Mouse (Mus musculus) hindbrain, embryonic 14.5 days (tissue): ENCODE results near the gene Nckap5l. TPM values are rescaled to one million over a fixed set of nuclear protein-coding genes. Genes with fewer than 3 reads are reported as not detected.
A peak's percentile ranks its signal among the peaks of the same experiment; 100 is the strongest.

Experiments
- ATAC-seq: fragments of 200-750 bp; cut with Nextera tagmentation; 2 replicates; pipeline ENCODE4 v1.8.0; 2017; ENCODE audit warnings: moderate number of reproducible peaks, mild to moderate bottlenecking, moderate TSS enrichment, moderate library complexity; ENCODE audit not compliant: low FRiP score
- DNase-seq: peaks from one replicate; pipeline ENCODE4 v3.0.0-alpha.2; 2015; ENCODE audit warnings: low spot score
- H3K27ac ChIP-seq: fragments of 300-500 bp; sonication (generic); 2 replicates; pipeline ENCODE4 v1.5.1; 2014; ENCODE audit warnings: mild to moderate bottlenecking, moderate library complexity
- H3K27me3 ChIP-seq: fragments of 300-500 bp; sonication (generic); 2 replicates; pipeline ENCODE4 v1.6.1; 2014; ENCODE audit warnings: mild to moderate bottlenecking, low read length, mixed read lengths; ENCODE audit not compliant: control insufficient read depth, insufficient read depth
- H3K36me3 ChIP-seq: fragments of 300-500 bp; sonication (generic); replicated peaks from 2 replicates; pipeline ENCODE4 v1.6.1; 2014; ENCODE audit not compliant: control insufficient read depth, insufficient read depth
- H3K4me1 ChIP-seq: fragments of 300-500 bp; sonication (generic); replicated peaks from 2 replicates; pipeline ENCODE4 v1.6.1; 2014; ENCODE audit warnings: antibody characterized with exemption, low read length, mixed read lengths; ENCODE audit not compliant: control insufficient read depth, insufficient read depth
- H3K4me2 ChIP-seq: fragments of 300-500 bp; sonication (generic); replicated peaks from 2 replicates; pipeline ENCODE4 v1.6.1; 2014; ENCODE audit warnings: mild to moderate bottlenecking, moderate library complexity
- H3K4me3 ChIP-seq: fragments of 300-500 bp; sonication (generic); replicated peaks from 2 replicates; pipeline ENCODE4 v1.5.1; 2014; ENCODE audit warnings: mild to moderate bottlenecking, low read length
- H3K9ac ChIP-seq: fragments of 300-500 bp; sonication (generic); 2 replicates; pipeline ENCODE4 v1.6.1; 2014
- H3K9me3 ChIP-seq: fragments of 300-500 bp; sonication (generic); 2 replicates; pipeline ENCODE4 v1.6.1; 2016; ENCODE audit warnings: low read length; ENCODE audit not compliant: control insufficient read depth
- WGBS: fragments of 180-500 bp; shearing (Covaris S2); extraction: QIAGEN DNeasy Blood & Tissue Kit; methylation state at CpG from one replicate; pipeline ENCODE4 v1.1.7; 2014; 5-methylcytosine and 5-hydroxymethylcytosine counted together
- polyA plus RNA-seq: library from polyadenylated mRNA; unstranded; fragments of >200 nt; fragmentation: Nextera tagmentation; extraction: Ambion mirVana; gene quantifications from 2 replicates; pipeline ENCODE4 v1.2.1, GENCODE M21; 2014

The Nckap5l gene
- polyA plus RNA-seq, 1 experiment from 2014 or later, result 19.3 TPM

DNA sequence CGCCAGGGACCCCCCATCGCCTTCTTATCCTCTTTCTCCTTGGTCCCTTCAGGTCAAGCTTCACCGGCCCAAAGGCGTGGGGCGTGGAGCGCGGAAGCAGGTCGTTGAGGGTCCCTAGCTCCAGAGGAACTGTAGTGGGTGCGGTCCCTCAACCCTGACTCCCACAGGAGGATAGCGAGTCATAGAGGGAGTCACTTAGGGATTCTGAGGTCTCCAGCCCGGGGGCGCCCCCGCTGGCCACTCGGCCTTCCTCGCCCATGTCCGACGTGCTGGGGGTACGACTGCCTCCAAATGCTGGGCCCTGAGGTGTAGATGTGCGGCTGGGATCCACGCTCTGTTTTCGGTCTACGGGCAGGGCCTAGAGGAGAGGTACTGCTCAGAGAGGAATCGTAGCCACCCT, 35.0 kb downstream of the Nckap5l start:
- peaks cover 56% of the 10 kb centered on the region for H3K36me3 ChIP-seq
- H3K4me1 ChIP-seq, result peaks cover 10% of the 10 kb centered on the region
- ATAC-seq (no peak), DNase-seq (no peak)
- no peak overlapping the region for H3K27ac ChIP-seq
- 88% methylated on average over 23 of the region's 23 CpGs for whole genome bisulfite sequencing
- H3K9ac ChIP-seq, result no peak overlapping the region
- no peak overlapping the region for H3K4me2 ChIP-seq
- H3K4me3 ChIP-seq, result no peak overlapping the region
- no peaks in the 10 kb centered on the region for H3K9me3 ChIP-seq
- H3K27me3 ChIP-seq, result no peaks in the 10 kb centered on the region

DNA sequence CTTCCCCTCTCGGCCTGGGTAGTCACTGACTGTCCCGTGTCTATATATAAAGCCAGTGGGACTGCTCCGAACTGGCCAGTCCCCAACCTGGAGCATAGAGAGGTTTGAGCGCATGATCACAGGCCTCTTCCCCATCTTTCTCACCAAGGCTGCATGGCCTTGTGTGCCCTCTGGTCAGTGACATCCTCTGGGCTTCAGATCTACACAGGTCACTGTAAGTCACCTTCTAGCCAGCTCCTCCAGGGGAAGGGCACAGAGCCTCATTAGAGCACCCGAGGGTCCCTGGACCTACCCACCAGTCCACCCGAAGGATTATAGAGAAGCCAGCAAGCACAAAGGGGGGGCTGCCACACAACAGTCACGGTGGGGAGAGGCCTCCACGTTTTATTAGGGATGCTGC, 35.9 kb downstream of the Nckap5l start:
- DNase-seq (no peak), ATAC-seq (no peak)
- WGBS, result 90% methylated on average over 8 of the region's 8 CpGs
- Histone ChIP-seq H3K36me3 (peaks cover 47% of the 10 kb centered on the region), H3K4me3 (no peak overlapping the region), H3K9me3 (no peaks in the 10 kb centered on the region), H3K27ac (peak overlapping the region; percentile 44), H3K4me2 (no peak overlapping the region), H3K4me1 (peaks cover 10% of the 10 kb centered on the region), H3K27me3 (no peaks in the 10 kb centered on the region), H3K9ac (no peak overlapping the region)

DNA sequence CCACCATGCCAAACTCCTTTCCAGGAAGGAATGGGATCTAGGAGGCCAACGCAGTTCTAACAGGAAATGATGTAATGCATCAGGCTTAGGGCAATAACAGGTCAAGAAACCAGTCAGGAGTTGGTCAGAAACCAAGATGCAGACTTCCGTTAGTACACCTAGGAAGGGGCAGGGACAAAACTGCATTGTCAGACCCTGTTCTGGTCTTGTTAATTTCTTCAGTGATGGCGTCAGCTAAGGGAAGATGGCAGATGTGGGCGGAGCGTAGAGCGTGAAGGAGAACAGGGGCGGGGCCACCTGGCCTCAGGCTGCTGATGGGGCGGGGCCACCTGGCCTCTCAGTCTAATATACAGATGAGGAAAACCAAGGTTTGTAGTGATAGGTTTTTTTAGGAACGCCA, 36.4 kb downstream of the Nckap5l start:
- H3K9me3 ChIP-seq, result no peaks in the 10 kb centered on the region
- H3K27me3 ChIP-seq, result no peaks in the 10 kb centered on the region
- peaks cover 42% of the 10 kb centered on the region for H3K36me3 ChIP-seq
- no peak overlapping the region for H3K9ac ChIP-seq
- H3K4me1 ChIP-seq, result peaks cover 10% of the 10 kb centered on the region
- peak overlapping the region; percentile 44 for H3K27ac ChIP-seq
- DNase-seq (no peak), ATAC-seq (no peak)
- 81% methylated on average over 9 of the region's 9 CpGs for WGBS
- 0 out of 2 replicates have a peak overlapping the region, but pooled peaks have one; percentile 40 for H3K4me2 ChIP-seq
- H3K4me3 ChIP-seq, result no peak overlapping the region

DNA sequence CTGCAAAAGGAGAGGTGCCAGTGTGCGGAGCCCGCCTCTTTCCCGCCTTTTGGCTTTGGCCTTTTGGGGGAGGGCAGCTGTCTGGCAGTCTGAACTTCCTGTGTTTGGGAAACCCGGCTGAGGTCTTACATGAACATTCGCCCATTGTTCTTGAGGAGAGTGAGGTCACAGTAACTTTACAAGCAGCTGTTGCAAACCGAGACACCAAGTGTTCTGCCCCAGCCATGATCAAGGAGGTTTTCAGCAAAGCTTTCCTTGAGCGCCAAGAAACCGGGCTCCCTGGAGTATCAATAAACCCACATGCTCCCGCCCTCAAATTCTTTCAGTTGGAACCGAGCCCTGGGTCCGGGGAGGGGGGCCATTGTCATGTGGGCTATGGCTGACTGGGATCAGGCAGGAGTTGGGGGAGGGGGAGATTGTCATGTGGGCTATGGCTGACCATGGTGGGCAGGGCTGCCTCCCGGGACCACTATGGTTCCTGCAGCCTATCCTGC, 37.0 kb downstream of the Nckap5l start:
- ATAC-seq, result peak; percentile 52; the same call in 1 of the 2 replicates
- WGBS, result 3% methylated on average over 12 of the region's 12 CpGs

DNA sequence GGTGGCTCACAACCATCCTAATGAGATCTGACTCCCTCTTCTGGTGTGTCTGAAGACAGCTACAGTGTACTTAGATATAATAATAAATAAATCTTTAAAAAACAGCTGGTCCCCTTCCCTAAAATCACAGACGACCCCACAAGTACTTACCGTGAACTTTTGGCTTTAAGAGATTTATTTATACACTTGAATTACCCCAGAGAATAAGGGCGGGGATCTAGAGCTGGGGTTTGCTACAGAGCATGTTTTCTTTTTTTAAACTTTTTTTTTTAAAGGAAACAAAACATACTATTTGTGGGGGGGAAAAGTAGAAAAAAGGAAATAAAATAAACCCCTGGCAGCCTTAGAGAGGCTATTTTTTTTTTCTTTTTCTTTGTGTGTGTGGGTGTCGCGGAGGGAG, 37.4 kb downstream of the Nckap5l start:
- Histone ChIP-seq H3K4me2 (peak overlapping the region; percentile 40), H3K4me1 (peaks cover 10% of the 10 kb centered on the region), H3K27me3 (no peaks in the 10 kb centered on the region), H3K9me3 (no peaks in the 10 kb centered on the region), H3K4me3 (no peak overlapping the region), H3K9ac (no peak overlapping the region), H3K36me3 (peaks cover 32% of the 10 kb centered on the region), H3K27ac (peak overlapping the region; percentile 44)
- DNase-seq, result no peak
- ATAC-seq, result no peak
- WGBS, result 22% methylated on average over 5 of the region's 5 CpGs

More for the DNA sequence above, 37.0 kb downstream of the Nckap5l start:
- Histone ChIP-seq H3K27ac (peak overlapping the region; percentile 44), H3K27me3 (no peaks in the 10 kb centered on the region), H3K4me1 (peaks cover 10% of the 10 kb centered on the region), H3K4me2 (peak overlapping the region; percentile 40), H3K36me3 (peaks cover 36% of the 10 kb centered on the region), H3K9ac (no peak overlapping the region), H3K4me3 (no peak overlapping the region), H3K9me3 (no peaks in the 10 kb centered on the region)
- DNase-seq, result peak; percentile 73

DNA sequence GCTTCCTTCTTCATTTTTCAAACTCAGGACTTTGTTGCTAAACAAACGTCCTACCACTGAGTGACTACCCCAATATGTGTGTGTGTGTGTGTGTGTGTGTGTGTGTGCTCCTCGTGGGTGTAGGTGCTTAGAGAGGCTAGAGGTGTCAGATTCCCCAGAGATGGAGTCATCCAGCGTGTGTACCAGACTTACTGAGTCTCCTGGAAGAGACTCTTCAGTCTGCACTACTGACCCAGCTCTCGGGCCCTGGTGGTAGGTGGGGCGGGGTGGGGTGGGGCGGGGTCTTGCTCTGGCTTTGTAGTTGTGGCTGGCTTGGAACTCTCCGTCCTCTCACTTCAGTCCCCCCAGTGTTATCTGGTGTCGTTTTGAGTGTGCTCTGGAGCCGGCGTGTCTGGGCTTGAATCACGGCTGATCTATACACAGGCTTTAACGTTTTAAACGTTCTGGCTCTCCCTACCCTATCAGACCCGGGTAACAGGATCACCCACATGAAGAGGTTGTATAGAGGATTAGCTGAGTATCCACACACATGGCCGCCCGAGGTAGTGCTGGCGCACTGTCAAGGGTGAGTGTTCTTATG, 39.8 kb downstream of the Nckap5l start:
- peaks cover 8% of the 10 kb centered on the region; the same call in 1 of the 2 replicates for H3K36me3 ChIP-seq
- H3K27ac ChIP-seq, result no peak overlapping the region
- no peak for ATAC-seq
- H3K4me1 ChIP-seq, result peaks cover 10% of the 10 kb centered on the region
- H3K9me3 ChIP-seq, result no peaks in the 10 kb centered on the region
- H3K27me3 ChIP-seq, result no peaks in the 10 kb centered on the region
- no peak for DNase-seq
- H3K9ac ChIP-seq, result no peak overlapping the region
- H3K4me3 ChIP-seq, result no peak overlapping the region
- no peak overlapping the region for H3K4me2 ChIP-seq
- WGBS, result 55% methylated on average over 17 of the region's 17 CpGs

DNA sequence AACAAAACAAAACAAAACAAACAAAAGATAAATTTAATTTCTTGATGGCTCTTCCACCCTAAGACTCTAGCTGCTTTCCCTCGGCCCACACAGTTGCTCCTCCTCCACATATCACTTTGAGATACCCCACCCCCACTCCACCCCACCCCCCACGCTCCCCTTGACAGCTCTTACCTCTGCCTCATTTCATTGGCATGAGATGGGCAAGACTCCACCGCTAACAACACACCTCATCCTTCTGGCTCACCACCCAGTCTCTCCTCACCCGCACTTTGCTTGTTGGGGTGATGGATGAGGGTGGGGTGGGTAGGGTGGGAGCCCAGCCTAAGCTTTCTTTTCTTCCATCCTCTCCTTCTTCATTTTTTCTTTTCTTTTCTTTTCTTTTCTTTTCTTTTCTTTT, 40.6 kb downstream of the Nckap5l start:
- WGBS, result 41% methylated on average over 4 of the region's 4 CpGs
- Histone ChIP-seq H3K9ac (no peak overlapping the region), H3K27me3 (no peaks in the 10 kb centered on the region), H3K4me1 (peaks cover 10% of the 10 kb centered on the region), H3K36me3 (0 out of 2 replicates have a peak, but pooled peaks cover under 1% of the 10 kb centered on the region), H3K4me2 (no peak overlapping the region), H3K9me3 (no peaks in the 10 kb centered on the region), H3K27ac (no peak overlapping the region), H3K4me3 (no peak overlapping the region)
- DNase-seq (no peak), ATAC-seq (no peak)

DNA sequence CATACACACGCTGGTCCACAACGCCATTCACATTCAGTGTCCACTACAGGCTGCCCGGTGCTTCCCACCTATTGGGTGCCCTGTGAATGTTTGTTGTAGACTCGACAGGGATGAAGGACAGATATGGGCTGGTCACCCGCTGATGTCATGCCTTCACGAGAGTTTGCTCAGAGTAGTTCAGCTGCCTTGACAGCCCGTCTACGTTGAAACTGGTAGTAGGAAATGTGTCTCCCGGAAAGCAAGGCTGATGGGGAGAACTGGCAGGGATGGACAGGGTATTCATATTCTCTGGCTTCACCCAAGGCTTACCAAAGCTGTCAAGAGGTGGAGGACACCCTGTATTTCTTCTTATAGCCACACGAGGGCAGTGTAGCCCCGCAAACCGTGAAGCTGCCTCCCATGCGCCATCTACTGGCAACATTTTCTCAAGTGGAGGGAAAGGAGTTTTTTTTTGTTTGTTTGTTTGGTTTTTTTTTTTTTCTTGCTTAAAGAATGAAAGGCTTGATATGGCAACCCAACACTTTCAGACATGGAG, 41.1 kb downstream of the Nckap5l start:
- no peak overlapping the region for H3K4me2 ChIP-seq
- 22% methylated on average over 13 of the region's 13 CpGs for WGBS

DNA sequence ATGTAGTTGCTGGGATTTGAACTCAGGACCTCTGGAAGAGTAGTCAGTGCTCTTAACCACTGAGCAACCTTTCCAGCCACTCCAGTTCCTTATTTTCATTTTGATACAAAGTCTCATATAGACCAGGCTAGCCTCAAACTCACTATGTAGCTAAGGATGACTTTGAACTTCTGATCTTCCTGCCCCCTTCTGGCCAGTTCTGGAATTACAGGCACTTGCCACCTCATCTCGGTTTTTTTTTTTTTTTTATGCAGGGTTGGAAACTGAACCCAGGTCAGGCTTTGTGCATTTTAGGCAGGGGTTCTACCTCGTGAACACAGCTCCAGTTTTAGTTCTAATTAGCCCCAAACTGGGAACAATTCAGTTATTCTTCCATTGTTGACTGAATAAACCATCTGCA, 41.8 kb downstream of the Nckap5l start:
- ATAC-seq (no peak), DNase-seq (peak; percentile 64)
- 26% methylated on average over 2 of the region's 2 CpGs for WGBS
- Histone ChIP-seq H3K9ac (no peak overlapping the region), H3K4me1 (peaks cover 3% of the 10 kb centered on the region; the same call in 1 of the 2 replicates), H3K9me3 (no peaks in the 10 kb centered on the region), H3K4me3 (no peak overlapping the region), H3K36me3 (no peaks in the 10 kb centered on the region), H3K27me3 (no peaks in the 10 kb centered on the region), H3K27ac (no peak overlapping the region), H3K4me2 (no peak overlapping the region)

More for the DNA sequence above, 41.1 kb downstream of the Nckap5l start:
- Histone ChIP-seq H3K4me3 (no peak overlapping the region), H3K9ac (no peak overlapping the region), H3K36me3 (no peaks in the 10 kb centered on the region), H3K27ac (no peak overlapping the region; the same call in 1 of the 2 replicates), H3K27me3 (no peaks in the 10 kb centered on the region), H3K9me3 (no peaks in the 10 kb centered on the region), H3K4me1 (peaks cover 9% of the 10 kb centered on the region)
- peak; percentile 45; the same call in 1 of the 2 replicates for ATAC-seq
- peak; percentile 96 for DNase-seq
